Mouse (Mus musculus): ENCODE measurements around the gene Cbfa2t2. TPM values are rescaled to one million over a fixed set of nuclear protein-coding genes. Genes with fewer than 3 reads are reported as not detected.
A peak's percentile ranks its signal among the peaks of the same experiment; 100 is the strongest.

The Cbfa2t2 gene
- polyA plus RNA-seq, 1 experiment, result 32.9 TPM

DNA sequence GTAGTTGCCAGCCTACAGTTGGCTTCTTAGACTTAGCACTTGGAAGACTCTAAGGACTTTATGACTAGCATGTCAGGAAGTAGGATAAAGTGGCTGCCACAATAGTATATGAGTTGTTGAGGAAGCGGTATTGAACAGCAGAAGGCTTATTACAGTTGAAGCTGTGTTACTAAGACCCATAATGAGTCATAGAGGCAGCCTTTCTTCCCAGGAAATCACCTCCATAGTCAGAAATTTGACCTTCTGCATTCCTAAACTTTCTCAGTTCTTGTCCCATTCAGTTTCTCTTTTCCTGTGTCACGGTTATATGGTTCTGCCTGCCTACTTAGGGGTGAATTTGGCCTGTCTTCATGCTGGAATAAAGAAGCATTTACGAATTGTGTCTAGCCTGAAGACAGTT, 80.7 kb downstream of the Cbfa2t2 start:
- Histone ChIP-seq H3K4me1 (ENCODE audit: control insufficient read depth, insufficient read depth, low read length) (peaks cover 5% of the 10 kb centered on the region; the same call in 1 of the 2 replicates), H3K27ac (ENCODE audit: insufficient read depth, low read length) (peak overlapping the region; percentile 76; the same call in 1 of the 2 replicates), H3K4me3 (ENCODE audit: insufficient read depth, low read length) (no peak overlapping the region)
- TF ChIP-seq POLR2A (IDR thresholded peaks at IDR 0.05; ENCODE audit: extremely low read depth, insufficient read depth, low read length) (no peak), CTCF (IDR thresholded peaks at IDR 0.05; ENCODE audit: extremely low read depth, insufficient read depth, low read length) (no peak)

DNA sequence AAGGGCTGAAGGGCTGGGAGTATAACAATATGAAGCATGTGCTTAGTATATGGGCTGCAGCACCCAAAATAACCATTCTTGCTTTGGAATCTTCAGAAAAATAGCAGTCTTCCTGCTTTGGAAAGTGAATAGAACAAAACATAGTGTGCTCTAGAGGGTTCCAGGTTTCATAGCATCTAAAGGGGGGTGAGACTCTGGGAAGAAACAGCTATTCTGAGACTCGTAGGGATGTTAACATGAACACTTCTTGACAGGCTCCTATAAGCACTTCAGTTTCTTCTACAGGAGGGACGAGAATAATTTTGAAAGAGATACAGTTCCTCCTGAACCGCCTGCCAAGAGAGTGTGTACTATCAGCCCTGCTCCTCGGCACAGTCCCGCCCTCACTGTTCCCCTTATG, 81.1 kb downstream of the Cbfa2t2 start:
- TF ChIP-seq CTCF (IDR thresholded peaks at IDR 0.05; ENCODE audit: extremely low read depth, insufficient read depth, low read length) (no peak), POLR2A (IDR thresholded peaks at IDR 0.05; ENCODE audit: extremely low read depth, insufficient read depth, low read length) (no peak)
- Histone ChIP-seq H3K27ac (ENCODE audit: insufficient read depth, low read length) (peak overlapping the region; percentile 76; the same call in 1 of the 2 replicates), H3K4me3 (ENCODE audit: insufficient read depth, low read length) (no peak overlapping the region), H3K4me1 (ENCODE audit: control insufficient read depth, insufficient read depth, low read length) (peaks cover 5% of the 10 kb centered on the region; the same call in 1 of the 2 replicates)

DNA sequence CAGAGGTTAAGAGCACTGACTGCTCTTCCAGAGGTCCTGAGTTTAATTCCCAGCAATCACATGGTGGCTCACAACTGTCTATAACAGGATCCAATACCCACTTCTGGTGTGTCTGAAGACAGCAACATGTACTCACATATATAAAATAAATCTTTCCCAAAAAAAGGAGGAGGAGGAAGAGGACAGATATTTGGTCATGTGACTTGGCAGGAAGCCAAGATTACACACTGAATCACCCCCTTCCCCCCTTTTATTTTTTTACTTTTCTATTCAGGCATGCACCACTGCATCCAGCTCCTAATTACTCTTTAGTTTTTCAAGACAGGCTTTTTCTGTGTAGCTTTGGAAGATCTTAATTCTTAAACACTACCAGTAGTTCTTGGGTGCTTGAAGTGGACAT, 85.2 kb downstream of the Cbfa2t2 start:
- TF ChIP-seq CTCF (IDR thresholded peaks at IDR 0.05; ENCODE audit: extremely low read depth, insufficient read depth, low read length), result no peak
- no peak for TF ChIP-seq POLR2A (IDR thresholded peaks at IDR 0.05; ENCODE audit: extremely low read depth, insufficient read depth, low read length)
- Histone ChIP-seq H3K4me1 (ENCODE audit: control insufficient read depth, insufficient read depth, low read length) (peaks cover 7% of the 10 kb centered on the region; the same call in 1 of the 2 replicates), H3K4me3 (ENCODE audit: insufficient read depth, low read length) (no peak overlapping the region), H3K27ac (ENCODE audit: insufficient read depth, low read length) (no peak overlapping the region)

DNA sequence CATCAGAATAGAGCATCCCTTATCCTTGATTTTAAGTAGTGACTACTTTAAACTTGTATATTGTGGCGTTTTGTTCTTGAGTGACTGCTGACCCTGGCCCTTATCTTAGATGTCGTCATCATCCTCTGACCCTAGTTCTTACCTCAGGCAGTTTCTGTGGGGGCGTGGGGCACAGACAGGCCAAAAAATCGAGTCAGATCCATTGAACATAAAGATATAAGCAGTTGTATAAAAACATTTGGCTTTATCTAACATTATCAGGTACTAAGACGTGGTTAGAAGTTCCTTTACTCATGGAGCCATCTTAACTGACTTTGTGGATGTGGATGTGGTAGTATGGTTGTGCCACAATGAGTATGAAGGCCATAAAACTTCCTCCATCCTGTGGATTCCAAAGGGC, 86.1 kb downstream of the Cbfa2t2 start:
- no peak overlapping the region for H3K4me3 ChIP-seq (ENCODE audit: insufficient read depth, low read length)
- no peak overlapping the region for H3K27ac ChIP-seq (ENCODE audit: insufficient read depth, low read length)
- H3K4me1 ChIP-seq (ENCODE audit: control insufficient read depth, insufficient read depth, low read length), result peaks cover 4% of the 10 kb centered on the region; the same call in 1 of the 2 replicates
- no peak for TF ChIP-seq POLR2A (IDR thresholded peaks at IDR 0.05; ENCODE audit: extremely low read depth, insufficient read depth, low read length)
- TF ChIP-seq CTCF (IDR thresholded peaks at IDR 0.05; ENCODE audit: extremely low read depth, insufficient read depth, low read length), result no peak

DNA sequence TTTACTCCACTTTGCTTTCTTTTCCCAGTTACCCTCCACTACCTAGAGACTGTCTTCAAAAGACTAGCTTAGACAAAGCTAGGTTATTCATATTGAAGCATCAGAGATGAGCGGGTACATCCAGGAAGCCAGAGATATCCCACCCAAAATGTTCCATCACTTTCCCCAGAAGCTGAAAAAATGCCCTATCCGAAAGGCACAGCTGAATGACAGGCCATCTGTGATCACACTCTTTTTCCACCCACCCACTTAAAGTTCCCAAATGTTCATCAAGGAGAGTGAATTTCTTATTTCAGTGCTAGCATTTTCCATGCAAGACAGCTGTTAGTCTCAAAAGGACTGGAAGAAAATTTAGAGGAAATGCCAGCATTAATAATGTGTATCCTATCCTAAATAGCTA, 89.0 kb downstream of the Cbfa2t2 start:
- 0 out of 2 replicates have a peak, but pooled peaks cover 2% of the 10 kb centered on the region for H3K4me1 ChIP-seq (ENCODE audit: control insufficient read depth, insufficient read depth, low read length)
- TF ChIP-seq CTCF (IDR thresholded peaks at IDR 0.05; ENCODE audit: extremely low read depth, insufficient read depth, low read length) (no peak), POLR2A (IDR thresholded peaks at IDR 0.05; ENCODE audit: extremely low read depth, insufficient read depth, low read length) (no peak)
- H3K27ac ChIP-seq (ENCODE audit: insufficient read depth, low read length), result peak overlapping the region; percentile 5; the same call in 1 of the 2 replicates
- H3K4me3 ChIP-seq (ENCODE audit: insufficient read depth, low read length), result no peak overlapping the region

DNA sequence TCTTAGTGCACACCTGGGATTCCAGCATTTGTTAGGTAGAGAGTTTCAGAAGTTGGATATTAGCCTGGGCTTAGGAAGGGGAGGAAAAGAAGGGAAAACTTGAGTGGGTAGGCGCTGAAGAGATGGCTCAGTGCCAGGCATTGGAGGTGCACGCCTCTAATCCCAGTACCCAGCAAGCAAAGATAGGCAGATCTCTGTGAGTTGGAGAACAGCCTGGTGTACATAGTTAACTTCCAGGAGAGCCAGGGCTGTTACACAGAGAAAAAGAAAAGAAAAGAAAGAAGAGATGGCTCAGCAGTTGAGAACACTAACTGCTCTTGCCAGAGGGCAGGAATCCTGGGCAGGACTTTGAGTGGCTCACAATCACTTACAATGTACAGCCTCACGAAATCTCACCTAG, 90.2 kb downstream of the Cbfa2t2 start:
- TF ChIP-seq POLR2A (IDR thresholded peaks at IDR 0.05; ENCODE audit: extremely low read depth, insufficient read depth, low read length) (no peak), CTCF (IDR thresholded peaks at IDR 0.05; ENCODE audit: extremely low read depth, insufficient read depth, low read length) (no peak)
- Histone ChIP-seq H3K27ac (ENCODE audit: insufficient read depth, low read length) (no peak overlapping the region), H3K4me3 (ENCODE audit: insufficient read depth, low read length) (no peak overlapping the region), H3K4me1 (ENCODE audit: control insufficient read depth, insufficient read depth, low read length) (0 out of 2 replicates have a peak, but pooled peaks cover 4% of the 10 kb centered on the region)

DNA sequence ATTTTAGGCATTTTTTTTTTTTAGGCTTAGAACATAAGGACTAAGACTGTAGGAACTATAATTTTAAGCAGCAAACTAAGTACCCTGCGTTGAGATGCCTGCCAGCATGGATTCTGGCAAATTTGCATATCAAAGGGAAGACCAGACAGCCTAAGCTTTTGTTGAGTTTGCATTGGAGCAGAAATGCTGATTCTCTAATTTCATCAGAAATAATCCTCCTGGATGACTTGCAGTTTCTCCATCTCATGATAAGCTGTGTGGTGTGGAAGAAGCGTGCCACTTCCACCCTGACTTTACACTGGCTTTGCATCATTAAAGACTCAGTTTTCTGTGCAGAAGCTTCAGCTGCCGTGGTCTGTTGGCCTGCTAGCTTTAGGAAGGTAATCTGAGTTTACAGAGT, 96.6 kb downstream of the Cbfa2t2 start:
- 0 out of 2 replicates have a peak, but pooled peaks cover 3% of the 10 kb centered on the region for H3K4me1 ChIP-seq (ENCODE audit: control insufficient read depth, insufficient read depth, low read length)
- TF ChIP-seq POLR2A (IDR thresholded peaks at IDR 0.05; ENCODE audit: extremely low read depth, insufficient read depth, low read length) (no peak), CTCF (IDR thresholded peaks at IDR 0.05; ENCODE audit: extremely low read depth, insufficient read depth, low read length) (no peak)
- H3K4me3 ChIP-seq (ENCODE audit: insufficient read depth, low read length), result no peak overlapping the region
- H3K27ac ChIP-seq (ENCODE audit: insufficient read depth, low read length), result no peak overlapping the region

DNA sequence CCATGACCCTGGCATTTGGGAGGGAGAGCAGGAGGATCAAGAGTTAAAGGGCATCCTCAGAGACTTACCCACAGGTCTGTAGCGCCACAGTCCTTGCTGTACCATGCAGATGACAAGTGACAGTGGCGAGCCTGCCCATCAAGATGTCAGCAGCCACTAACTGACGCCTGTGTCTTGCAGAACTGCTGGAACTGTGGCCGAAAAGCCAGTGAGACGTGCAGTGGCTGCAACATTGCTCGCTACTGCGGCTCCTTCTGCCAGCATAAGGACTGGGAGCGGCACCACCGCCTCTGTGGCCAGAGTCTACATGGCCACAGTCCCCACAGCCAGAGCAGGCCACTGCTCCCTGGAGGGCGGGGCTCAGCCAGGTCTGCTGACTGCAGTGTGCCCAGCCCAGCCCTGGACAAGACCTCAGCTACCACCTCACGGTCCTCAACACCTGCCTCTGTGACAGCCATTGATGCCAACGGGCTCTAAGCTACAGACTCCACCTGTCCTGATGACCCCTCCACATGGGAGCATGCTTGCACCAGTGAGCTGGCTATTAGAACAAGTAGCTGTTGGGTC, 98.5 kb downstream of the Cbfa2t2 start:
- H3K4me3 ChIP-seq (ENCODE audit: insufficient read depth, low read length), result no peak overlapping the region
- no peak overlapping the region for H3K27ac ChIP-seq (ENCODE audit: insufficient read depth, low read length)
- TF ChIP-seq CTCF (IDR thresholded peaks at IDR 0.05; ENCODE audit: extremely low read depth, insufficient read depth, low read length), result no peak
- peaks cover 9% of the 10 kb centered on the region for H3K4me1 ChIP-seq (ENCODE audit: control insufficient read depth, insufficient read depth, low read length)

DNA sequence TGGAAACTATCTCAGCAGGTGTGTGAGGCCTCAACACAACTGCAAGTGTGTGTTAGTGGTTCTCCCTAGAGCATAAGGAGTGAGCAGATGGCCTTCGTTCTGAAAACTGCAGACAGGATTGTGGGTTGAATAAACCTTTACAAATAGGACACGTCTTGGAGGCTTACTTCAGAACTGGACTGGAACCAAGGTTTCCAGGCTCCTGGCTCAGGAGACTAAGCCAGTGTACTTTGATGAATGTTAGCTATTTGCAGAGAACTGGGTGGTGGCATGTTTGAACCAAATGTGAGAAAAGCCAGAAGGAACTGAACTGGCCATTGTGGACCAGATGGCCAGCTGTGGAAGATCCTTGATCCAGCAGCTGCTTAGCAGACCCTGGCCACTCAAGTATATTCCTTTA, 102.0 kb downstream of the Cbfa2t2 start:
- H3K4me3 ChIP-seq (ENCODE audit: insufficient read depth, low read length), result no peak overlapping the region
- no peak overlapping the region for H3K27ac ChIP-seq (ENCODE audit: insufficient read depth, low read length)
- H3K4me1 ChIP-seq (ENCODE audit: control insufficient read depth, insufficient read depth, low read length), result peaks cover 7% of the 10 kb centered on the region
- TF ChIP-seq POLR2A (IDR thresholded peaks at IDR 0.05; ENCODE audit: extremely low read depth, insufficient read depth, low read length) (no peak), CTCF (IDR thresholded peaks at IDR 0.05; ENCODE audit: extremely low read depth, insufficient read depth, low read length) (no peak)

DNA sequence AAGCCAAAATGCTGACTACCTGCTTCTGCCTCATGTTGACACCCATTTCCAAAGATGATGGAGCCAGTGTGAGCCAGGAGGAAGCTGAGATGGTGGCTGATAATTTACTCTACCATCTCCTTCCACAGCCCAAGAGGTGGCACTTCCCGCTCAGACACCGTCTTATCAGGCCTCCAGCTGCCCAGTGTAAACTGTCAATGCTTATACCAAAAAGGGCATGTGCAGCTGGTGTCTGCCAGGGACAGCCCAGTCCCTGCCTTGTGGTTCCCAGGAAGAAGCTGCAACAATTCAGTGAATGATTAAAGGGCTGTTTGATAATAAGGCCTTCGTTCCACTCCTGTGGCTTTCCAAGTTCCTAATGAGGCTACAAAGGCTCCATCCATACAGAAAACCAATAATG, 102.4 kb downstream of the Cbfa2t2 start:
- H3K4me3 ChIP-seq (ENCODE audit: insufficient read depth, low read length), result no peak overlapping the region
- H3K4me1 ChIP-seq (ENCODE audit: control insufficient read depth, insufficient read depth, low read length), result peaks cover 7% of the 10 kb centered on the region
- H3K27ac ChIP-seq (ENCODE audit: insufficient read depth, low read length), result no peak overlapping the region
- TF ChIP-seq CTCF (IDR thresholded peaks at IDR 0.05; ENCODE audit: extremely low read depth, insufficient read depth, low read length) (no peak), POLR2A (IDR thresholded peaks at IDR 0.05; ENCODE audit: extremely low read depth, insufficient read depth, low read length) (no peak)

Measured in cortical plate, adult 2 months (tissue).